Mouse (Mus musculus) ovary, postnatal 14 days (tissue): ENCODE data around the gene Cct3.
"Not testable (repeated sequence)": the region's sequence is repeated elsewhere in the genome, so short reads cannot be mapped to it uniquely, and the experiment has no call there.

Source experiments
- DNase-seq: peaks from one replicate; pipeline ENCODE4 v3.0.0; 2022; ENCODE audit warnings: low spot score

Gene Cct3

GRCm38 (mm10) chr3:88296561-88297318 is at the start of gene Cct3, which contains the start of gene Tsacc:
Gene Cct3 (plus strand): TSS chr3:88297116.
Gene Tsacc (minus strand): TSS chr3:88296999.
- DNase-seq = peak; percentile 92

- DNase-seq = no peak
Observed at GRCm38 (mm10) chr3:88247666-88248065, 49.2 kb upstream of the Cct3 start.

- no peak for DNase-seq
Observed at GRCm38 (mm10) chr3:88248406-88248805, 48.5 kb upstream of the Cct3 start.

- no peak for DNase-seq
Observed at GRCm38 (mm10) chr3:88252739-88253138, 44.2 kb upstream of the Cct3 start.

- no peak for DNase-seq
Observed at GRCm38 (mm10) chr3:88254268-88254926, 42.5 kb upstream of the Cct3 start, which contains the start of gene Rhbg. Gene Rhbg (minus strand): TSS chr3:88254709.

GRCm38 (mm10) chr3:88255950-88256349 is 41.0 kb upstream of the Cct3 start:
- no peak for DNase-seq

- no peak for DNase-seq
Observed at GRCm38 (mm10) chr3:88256382-88256781, 40.5 kb upstream of the Cct3 start.

- no peak for DNase-seq
Observed at GRCm38 (mm10) chr3:88262346-88262745, 34.6 kb upstream of the Cct3 start.

GRCm38 (mm10) chr3:88268014-88268413 is 28.9 kb upstream of the Cct3 start:
- DNase-seq = not testable (repeated sequence)

- DNase-seq = no peak
Observed at GRCm38 (mm10) chr3:88268991-88269390, 27.9 kb upstream of the Cct3 start.

GRCm38 (mm10) chr3:88271298-88271697 is 25.6 kb upstream of the Cct3 start:
- DNase-seq = not testable (repeated sequence)

- DNase-seq = no peak
Observed at GRCm38 (mm10) chr3:88271859-88272258, 25.1 kb upstream of the Cct3 start.

GRCm38 (mm10) chr3:88274002-88274401 is 22.9 kb upstream of the Cct3 start:
- no peak for DNase-seq

GRCm38 (mm10) chr3:88276121-88276520 is 20.8 kb upstream of the Cct3 start:
- no peak for DNase-seq

- no peak for DNase-seq
Observed at GRCm38 (mm10) chr3:88276529-88277143, 20.3 kb upstream of the Cct3 start.

GRCm38 (mm10) chr3:88280035-88280434 is 16.9 kb upstream of the Cct3 start:
- DNase-seq = no peak

- DNase-seq = not testable (repeated sequence)
Observed at GRCm38 (mm10) chr3:88281141-88281916, 15.6 kb upstream of the Cct3 start.

- not testable (repeated sequence) for DNase-seq
Observed at GRCm38 (mm10) chr3:88284815-88285564, 11.9 kb upstream of the Cct3 start.

GRCm38 (mm10) chr3:88285565-88285895 is 11.4 kb upstream of the Cct3 start:
- not testable (repeated sequence) for DNase-seq

- DNase-seq = no peak
Observed at GRCm38 (mm10) chr3:88287110-88287509, 9.8 kb upstream of the Cct3 start, which contains the start of gene Gm38392. Gene Gm38392 (minus strand): TSS chr3:88287210.

GRCm38 (mm10) chr3:88288133-88288713 is 8.7 kb upstream of the Cct3 start:
- not testable (repeated sequence) for DNase-seq
